Mouse (Mus musculus): ENCODE measurements around the gene Pigo.

DNA sequence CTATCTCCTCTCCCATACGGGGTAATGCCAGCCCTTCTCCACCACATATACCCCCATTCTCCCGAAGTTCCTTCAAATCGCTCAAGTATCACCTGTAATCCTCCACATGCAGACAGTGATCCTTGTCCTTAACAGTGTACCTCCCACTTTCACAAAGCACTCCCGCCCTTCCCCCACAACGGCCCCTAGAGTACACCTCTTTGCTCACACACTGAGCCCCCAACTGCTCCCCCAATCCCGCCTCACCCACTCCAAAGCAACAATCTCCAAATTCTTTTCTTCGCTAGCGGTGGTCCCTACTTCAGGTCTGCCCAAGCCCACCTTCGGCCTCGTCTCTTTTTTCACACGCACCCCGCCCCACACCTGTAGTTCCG lies 19.7 kb upstream of the Pigo start:
- no peak for TF ChIP-seq GATA1 (IDR thresholded peaks at IDR 0.05; ENCODE audit: borderline replicate concordance, low read length)
- TF ChIP-seq FLI1 (IDR thresholded peaks at IDR 0.05; ENCODE audit: low read length), result no peak
